Mouse (Mus musculus): ENCODE measurements around the gene Il1rap.

The Il1rap gene

DNA sequence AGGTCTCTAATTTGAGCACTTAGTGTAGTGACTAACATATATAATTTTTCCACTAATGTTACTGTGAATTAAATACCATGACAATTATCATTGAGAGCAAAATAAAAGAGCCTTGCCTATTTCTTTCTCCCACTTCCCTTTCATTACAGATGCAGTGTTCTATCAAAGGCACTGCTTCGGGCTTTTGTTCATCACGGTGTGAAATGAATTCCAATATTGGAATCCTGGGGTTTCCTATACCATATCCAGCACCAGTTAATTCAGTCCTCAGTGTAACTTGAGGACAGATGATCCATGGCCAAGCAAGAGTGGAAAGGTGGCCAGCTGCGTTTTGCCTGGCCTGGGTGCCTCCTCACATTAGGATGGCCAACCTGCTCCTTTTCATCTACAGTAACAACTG lies 151.1 kb downstream of the Il1rap start:
- no peak for DNase-seq

DNA sequence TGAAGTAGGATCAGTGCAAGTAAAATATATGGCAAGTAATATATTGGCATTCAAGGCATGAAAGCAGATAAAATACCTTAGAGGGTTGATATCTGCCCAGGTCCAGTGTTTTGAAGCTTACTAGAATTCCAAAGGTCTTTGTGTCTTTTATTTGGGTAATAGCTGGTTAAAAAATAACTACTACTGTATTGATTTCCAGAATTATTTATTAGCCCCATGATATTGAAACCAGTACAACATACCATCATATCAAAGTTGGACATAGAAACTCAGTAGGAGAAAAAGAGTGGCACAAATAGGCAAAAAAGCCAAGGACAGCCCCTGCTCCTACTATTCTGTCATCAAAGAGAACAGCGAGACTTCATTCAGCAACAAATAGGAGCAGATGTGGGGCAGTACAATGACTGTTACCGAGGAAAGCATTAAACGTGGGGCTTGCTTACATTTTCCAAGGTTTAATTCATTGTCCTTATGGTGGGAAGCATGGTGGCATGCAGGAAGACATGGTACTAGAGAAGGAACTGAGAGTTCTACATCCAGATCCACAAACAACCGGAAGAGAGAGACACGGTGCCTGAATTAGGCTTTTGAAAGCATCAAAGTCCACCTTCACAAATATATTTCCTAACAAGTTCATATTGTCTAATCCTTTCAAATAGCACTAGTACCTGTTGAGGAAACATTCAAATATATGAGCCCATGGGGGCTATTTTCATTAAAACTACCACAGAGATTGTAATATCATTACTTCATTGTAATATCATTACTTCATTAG lies 174.1 kb downstream of the Il1rap start:
- no peak for DNase-seq

DNA sequence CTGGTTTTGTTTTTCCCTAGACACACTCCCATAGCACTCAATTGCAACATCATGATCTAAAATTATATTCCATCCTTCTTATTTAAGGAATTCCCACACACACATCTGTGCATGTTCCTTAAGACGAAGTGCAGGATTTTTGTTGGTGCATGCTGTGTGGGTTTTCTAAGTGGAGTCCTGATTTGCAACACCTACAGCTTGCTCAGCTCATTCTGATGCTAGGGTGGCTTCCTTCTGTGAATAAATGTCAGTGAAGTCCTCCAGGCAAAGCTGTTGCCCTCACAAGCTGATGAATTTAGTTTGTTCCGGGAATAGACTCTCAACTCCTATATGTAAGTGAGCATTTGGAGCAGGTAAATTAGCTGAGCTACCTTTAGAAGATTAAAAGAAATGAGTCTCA lies 194.5 kb downstream of the Il1rap start:
- DNase-seq: no peak

DNA sequence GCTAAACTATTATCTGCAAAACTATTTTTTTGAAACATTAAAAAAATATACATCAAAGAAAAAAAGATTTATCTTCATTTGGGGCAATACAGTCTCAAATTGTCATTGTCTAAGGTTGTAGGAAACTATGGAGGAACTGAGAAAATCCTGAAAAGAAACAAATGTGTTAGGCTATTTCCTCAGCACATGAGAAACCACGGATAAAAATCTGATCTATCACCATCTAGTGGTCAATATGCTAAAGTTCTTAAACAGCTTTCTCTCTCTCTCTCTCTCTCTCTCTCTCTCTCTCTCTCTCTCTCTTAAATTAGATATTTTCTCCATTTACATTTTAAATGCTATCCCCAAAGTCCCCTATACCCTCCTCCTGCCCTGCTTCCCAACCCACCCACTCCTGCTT lies 195.6 kb downstream of the Il1rap start:
- DNase-seq: no peak

All from cerebellum, adult 8-10 months (tissue).